Mouse (Mus musculus) layer of hippocampus, adult 18-20 months (tissue): ENCODE measurements at regions not wholly inside any gene's neighbourhood (a gene's known extent, or its start where the extent isn't known, plus 50 kb on each side); places are given as distances from the start of the nearest gene placed in this dataset.

Experiments
- DNase-seq, 2 experiments: peaks; one replicate each; pipeline ENCODE4 v3.0.0; 2022; ENCODE audit warnings: low spot score in 2 of 2

- DNase-seq = peak; percentile 16 to 47
Measured at GRCm38 (mm10) chr8:30797341-30797740, 2631.2 kb upstream of the 5930422O12Rik start.

- no peak for DNase-seq
Measured at GRCm38 (mm10) chr8:30817028-30817427, 2611.5 kb upstream of the 5930422O12Rik start.

- no peak for DNase-seq
Measured at GRCm38 (mm10) chr8:30822835-30823587, 2605.5 kb upstream of the 5930422O12Rik start.

- DNase-seq = no peak
Measured at GRCm38 (mm10) chr8:30823588-30823938, 2604.9 kb upstream of the 5930422O12Rik start.

DNA sequence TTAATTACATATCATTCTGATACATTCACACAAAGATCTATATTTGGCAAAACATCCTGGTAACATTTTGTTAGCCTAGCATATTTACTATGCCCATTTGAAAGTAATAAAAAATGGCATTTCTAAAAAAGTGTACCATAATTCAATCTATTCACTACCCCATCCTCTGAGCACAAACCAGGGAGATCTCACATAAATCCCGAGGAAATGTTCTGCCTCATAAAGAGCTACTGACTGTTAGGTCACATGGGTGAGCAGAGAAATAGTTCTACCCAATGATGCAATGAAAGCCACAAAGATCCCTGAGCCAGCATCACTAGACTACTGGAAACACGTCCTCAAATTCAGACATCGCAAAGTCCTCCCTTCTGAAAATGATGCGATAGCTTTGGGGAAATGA, 2602.5 kb upstream of the 5930422O12Rik start:
- no peak for DNase-seq

- DNase-seq = no peak
Measured at GRCm38 (mm10) chr8:30838056-30838455, 2590.5 kb upstream of the 5930422O12Rik start.

DNA sequence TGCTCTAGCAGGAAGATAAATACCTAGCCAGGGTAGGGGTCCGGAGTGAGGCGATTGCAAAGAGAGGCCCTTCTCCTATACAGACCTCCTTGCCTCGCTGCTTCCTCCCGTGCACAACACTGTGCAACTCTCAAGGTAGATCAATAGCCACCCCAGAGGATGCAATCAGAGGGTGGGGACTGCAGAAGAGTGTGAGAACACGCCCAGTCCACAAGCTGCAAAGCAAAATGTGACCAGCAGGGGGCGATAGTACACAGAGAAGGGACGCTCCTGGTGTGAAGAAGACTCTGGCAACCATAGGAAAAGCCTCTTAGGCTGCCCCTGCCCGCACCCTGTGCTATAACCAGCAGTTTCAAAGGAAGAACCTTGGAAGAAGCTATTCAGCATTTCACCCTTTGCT, 2588.4 kb upstream of the 5930422O12Rik start:
- peak; percentile 52 to 84 for DNase-seq

- DNase-seq = peak in 1 of 2 experiments; percentile 16
Measured at GRCm38 (mm10) chr8:30863017-30863416, 2565.5 kb upstream of the 5930422O12Rik start.

DNA sequence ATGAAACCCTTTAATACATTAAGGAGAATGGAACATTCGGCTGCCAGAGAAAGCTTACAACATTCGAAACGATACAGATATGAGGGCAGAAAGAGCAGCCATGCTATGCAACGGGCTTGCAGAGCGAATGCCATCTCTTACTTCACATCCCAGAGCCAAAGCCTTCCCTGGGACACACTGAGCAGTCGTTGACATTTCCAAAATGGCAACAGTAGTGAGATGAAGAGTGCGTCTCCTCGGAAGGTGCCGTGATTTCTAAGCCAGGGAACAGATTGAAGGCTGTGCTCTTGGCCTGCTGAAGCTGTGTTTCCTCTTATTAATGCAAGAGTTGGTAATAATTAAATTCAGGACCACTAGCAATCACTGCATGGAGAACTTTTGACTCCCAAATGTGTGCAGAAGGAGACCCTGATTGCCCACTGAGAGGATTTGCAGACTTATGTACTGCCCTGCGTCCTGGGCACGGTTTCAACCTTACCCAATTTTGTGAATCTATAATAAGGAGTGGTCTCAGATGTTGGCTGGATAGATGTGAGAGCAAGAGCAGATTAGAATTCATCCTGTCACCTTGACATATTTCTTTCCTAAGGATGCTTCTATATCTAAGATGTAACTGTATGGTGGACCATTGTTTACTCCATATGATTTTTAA, 2522.3 kb upstream of the 5930422O12Rik start:
- no peak for DNase-seq

GRCm38 (mm10) chr8:30913664-30914063, 2514.8 kb upstream of the 5930422O12Rik start:
- DNase-seq = peak in 1 of 2 experiments; percentile 7

GRCm38 (mm10) chr8:30915127-30915526, 2513.4 kb upstream of the 5930422O12Rik start:
- no peak for DNase-seq

- peak; percentile 28 to 60 for DNase-seq
Measured at GRCm38 (mm10) chr8:30915601-30916171, 2512.8 kb upstream of the 5930422O12Rik start.

DNA sequence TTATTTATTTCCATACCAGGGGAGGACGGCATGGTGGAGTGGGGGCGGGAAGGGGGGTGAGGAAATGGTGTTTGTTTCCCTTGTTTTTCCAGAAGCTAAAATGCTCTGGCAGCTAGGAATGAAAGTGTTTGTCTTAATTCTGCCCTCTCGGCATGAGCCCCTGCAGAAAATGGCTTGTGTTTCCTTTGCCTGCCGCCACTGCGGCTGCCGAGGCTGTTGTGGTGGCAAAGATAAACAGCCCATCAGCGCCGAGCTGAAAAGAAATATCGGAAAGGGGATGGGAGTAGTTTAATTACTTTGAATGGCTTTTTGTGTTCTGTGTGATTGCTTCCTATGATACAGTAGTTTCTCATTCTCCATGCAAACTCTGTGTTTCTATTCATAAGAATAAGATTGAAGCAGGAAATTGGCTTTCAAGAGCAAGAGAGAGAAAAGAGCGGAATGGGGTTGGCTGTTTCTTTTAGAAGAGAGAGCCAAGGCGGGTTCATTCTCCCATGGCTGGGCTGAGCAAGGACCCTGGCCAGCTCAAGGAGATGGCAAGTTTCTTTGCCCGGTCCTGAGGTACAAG, 2512.2 kb upstream of the 5930422O12Rik start:
- DNase-seq = peak in 1 of 2 experiments; percentile 41

- no peak for DNase-seq
Measured at GRCm38 (mm10) chr8:30921451-30921850, 2507.1 kb upstream of the 5930422O12Rik start.

DNA sequence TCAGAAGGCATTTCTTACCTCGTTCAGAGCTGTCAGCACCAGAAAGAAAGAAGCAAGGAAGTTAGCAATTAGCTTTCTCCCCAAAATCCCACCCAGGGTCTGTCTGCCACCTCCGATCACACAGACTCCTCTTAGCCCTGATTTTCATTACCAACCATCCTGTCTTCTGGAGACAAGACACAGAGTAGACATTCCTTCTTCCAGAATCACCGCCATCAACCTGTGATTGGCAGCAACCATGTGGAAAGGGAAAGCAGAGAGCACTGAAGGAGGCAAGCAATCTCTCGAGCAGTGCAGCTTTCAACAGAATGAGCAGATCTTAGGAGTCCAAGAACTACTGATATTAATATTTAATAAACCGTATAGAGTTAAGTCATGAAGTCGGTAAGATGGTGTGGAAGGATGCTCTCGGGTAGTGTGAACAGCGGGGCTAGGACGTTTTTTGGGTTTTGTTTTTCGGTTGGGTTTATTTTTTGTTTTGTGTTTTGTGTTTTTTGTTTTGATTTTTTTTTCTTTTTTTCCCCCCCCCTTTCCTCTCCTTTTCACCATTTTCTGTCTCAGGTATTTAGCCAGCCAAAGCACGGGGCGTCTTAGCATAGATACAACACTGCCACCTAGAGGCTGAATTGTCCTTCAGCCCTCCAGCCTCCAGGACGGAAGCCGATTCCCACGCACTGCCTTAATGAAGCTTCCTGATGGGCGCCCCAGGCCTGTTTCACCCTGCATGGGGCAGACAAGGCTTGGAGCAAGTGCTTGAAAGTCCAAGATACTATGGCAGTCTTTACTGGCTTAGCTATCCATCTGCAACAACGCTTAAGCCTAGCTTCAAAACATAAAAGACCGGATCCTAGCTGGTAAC, 2505.0 kb upstream of the 5930422O12Rik start:
- peak; percentile 56 to 89 for DNase-seq

GRCm38 (mm10) chr8:30924160-30924534, 2504.4 kb upstream of the 5930422O12Rik start:
- DNase-seq = no peak

DNA sequence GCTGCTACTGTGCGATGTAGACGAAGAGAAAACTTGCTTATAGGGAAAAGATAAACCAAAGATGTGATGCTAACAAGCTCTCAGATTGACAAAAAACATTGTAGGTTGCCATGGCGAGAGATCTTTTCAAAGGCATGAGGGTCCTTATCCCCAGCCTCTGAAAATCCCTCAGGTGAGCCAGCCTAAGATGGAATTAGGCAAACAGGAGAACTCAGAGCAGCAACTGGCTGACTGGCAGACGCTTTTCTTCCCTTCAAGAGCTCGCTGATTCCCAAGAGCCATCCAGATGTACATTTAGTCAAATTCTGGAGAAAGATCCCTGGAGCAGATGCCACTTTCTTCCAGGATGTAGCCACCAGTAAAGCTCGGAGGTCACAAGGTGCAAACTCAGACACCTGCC, 2503.9 kb upstream of the 5930422O12Rik start:
- DNase-seq = no peak

DNA sequence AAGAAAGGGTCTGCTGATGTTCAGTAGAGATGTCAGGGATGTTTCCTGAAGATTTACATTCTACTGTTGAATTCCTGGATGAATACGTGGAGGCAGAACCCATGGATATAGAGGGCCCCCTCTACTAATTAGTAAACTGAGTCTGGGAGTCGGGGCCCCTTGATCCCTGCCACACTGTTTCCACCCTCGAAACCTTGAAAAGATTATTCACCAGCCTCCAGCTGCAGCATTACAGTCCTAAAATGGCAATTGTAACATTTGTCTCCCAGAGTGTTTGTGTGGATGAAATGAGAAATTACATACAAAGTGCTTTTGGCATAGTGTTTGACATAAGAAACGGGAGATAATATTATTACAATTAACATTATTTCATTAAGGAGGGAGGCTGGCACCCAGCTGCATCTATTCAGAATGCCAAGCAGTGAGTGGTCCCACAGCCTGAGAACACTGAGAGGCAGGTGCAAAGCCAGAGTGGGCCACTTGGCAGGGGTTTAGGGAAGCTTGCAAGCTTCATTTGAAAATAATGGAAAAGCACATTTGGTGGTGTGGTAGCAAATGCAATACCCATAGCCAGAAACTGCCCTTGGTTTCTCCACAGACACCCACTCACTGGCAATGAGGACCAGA, 2490.9 kb upstream of the 5930422O12Rik start:
- DNase-seq = no peak

GRCm38 (mm10) chr8:30940901-30941300, 2487.6 kb upstream of the 5930422O12Rik start:
- no peak for DNase-seq

- DNase-seq = no peak
Measured at GRCm38 (mm10) chr8:30941511-30942175, 2486.9 kb upstream of the 5930422O12Rik start.
